Mouse (Mus musculus) monocyte, adult 5-6 weeks (primary cell): ENCODE data around the gene Parp9. TPM values are rescaled to one million over a fixed set of nuclear protein-coding genes. Genes with fewer than 3 reads are reported as not detected.
"Not testable (repeated sequence)": the region's sequence is repeated elsewhere in the genome, so short reads cannot be mapped to it uniquely, and the experiment has no call there.

Source experiments
- ATAC-seq: fragments of 153-309, 156-312 bp; replicated peaks from 2 replicates; pipeline ENCODE4 v1.8.0; 2017; ENCODE audit warnings: mild to moderate bottlenecking; ENCODE audit not compliant: low TSS enrichment, insufficient number of reproducible peaks, severe bottlenecking, poor library complexity, low FRiP score
- total RNA-seq: library from RNA; stranded (forward); fragments of 200-1000, 200-491, 200-594 nt; gene quantifications from 3 replicates; pipeline ENCODE4 v1.2.3, GENCODE M21; 2017

Gene Parp9
- total RNA-seq, 1 experiment from 2014 or later: 79.8 TPM

DNA sequence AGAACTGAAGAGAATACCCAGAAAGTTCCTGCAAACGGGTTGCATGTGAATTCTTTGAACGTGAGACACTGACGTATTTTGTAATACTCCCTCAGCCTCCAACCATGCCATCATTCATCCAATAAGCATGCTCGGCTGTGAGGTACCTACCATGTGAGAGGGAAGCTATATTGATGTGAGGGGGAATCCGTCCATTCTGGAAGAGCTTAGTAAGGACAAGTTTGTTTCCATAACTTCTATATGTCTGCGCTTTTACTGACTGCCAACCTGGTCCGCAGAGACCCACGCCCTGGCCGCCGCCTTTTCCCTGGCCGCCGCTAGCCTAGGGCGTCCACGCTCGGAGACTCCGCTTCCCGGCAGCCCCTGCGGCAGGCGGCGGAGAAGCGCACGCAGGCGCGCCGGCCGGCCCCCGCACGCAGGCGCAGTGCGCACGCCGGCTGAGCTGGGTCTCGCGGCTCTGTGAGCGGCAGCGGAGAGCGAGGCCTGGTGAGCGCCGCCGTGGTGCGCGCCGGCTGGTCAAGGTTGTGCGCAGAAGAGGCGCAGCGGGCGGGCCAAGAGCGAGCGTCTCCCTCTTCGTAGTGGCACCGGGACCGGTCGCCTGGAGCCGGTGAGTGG, 44.7 kb downstream of the Parp9 start:
- peak; percentile 64 for ATAC-seq

- ATAC-seq: peak; percentile 67
Observed at GRCm38 (mm10) chr16:35983517-35984101, 45.3 kb downstream of the Parp9 start.

DNA sequence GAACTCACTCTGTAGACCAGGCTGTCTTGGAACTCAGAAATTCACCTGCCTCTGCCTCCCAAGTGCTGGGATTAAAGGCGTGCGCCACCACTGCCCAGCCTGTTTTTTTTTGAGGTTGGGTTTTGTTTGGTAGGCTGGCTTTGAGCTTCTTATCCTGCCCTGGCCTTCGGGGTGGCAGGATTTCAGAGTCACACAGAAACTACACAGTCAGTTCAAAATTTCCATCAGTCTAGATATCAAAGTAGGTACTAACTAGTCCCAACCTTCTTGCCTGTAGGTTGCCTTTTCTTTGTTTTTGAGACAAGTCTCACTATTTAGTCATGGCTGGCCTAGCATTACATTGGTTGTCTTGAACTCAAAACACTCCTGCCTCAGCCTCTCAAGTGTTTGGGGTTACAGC, 46.2 kb downstream of the Parp9 start:
- ATAC-seq: no peak

DNA sequence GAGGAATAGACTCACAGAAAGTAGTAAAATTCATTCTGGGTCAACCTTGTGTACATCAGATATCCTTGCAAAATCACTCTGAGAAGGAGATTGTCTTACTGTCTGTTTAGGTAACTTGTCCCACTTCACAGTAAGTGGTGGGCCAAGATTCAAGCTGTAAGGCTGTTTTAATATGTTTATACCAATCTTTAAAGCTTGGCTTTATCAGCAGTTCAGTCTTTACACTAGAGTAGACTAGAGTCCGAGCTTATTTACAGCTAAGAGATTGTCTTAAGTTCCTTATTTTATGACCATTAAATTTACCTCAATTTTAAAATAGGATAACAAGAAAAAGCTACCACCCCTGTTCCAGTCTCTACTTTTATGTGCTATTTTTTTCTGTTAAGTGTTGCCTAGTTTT, 49.7 kb downstream of the Parp9 start:
- no peak for ATAC-seq

DNA sequence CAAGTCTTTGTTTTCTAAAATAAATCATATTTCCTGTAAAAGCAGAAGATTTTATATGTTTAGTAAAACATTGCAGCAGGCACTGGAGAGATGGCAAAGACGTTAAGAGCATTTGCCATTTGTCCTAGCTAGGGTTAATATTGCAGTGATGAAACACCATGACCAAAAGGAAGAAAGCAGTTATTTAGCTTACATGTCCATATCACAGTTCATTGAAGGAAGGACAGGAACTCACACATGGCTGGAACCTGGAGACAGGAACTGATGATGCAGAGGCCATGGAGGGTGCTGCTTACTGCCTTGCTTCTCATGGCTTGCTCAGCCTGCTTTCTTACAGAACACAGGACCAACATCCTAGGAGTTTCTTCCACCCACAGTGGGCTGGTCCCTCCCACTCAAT, 54.1 kb downstream of the Parp9 start:
- ATAC-seq: no peak

DNA sequence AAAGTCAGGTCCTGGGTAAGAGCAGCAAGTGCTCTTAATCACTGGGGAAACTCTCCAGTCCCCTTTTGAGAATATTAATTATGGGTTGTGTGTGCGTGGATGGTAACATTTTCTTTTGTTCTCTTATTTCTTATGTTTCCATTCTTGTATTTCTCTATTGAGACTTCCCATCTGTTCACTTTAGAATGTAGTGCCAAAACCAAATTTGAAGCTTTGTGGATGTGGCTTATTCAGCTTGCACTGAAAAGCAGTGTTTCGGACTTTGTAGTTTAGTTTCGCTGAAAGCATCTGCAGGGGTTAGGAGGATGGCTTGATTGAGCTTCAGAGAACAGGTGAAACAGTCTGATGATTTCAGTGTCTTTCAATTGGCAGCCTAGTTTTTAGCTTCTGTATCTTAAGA, 55.0 kb downstream of the Parp9 start:
- no peak for ATAC-seq

DNA sequence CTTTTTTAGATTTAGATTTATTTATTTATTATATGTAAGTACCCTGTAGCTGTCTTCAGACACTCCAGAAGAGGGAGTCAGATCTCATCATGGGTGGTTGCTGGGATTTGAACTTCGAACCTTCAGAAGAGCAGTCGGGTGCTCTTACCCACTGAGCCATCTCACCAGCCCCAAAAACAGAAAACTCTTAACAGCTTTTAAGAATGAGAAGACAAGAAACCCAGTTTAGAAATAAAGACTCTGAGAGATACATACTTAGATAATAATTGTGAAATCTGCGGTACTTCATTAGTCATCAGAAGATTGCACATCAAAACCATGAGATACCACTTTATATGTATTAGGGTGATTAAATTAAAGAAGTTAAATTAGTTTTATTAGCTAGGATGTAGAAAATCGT, 60.6 kb downstream of the Parp9 start:
- not testable (repeated sequence) for ATAC-seq

- no peak for ATAC-seq
Observed at GRCm38 (mm10) chr16:36008396-36008795, 70.1 kb downstream of the Parp9 start.

DNA sequence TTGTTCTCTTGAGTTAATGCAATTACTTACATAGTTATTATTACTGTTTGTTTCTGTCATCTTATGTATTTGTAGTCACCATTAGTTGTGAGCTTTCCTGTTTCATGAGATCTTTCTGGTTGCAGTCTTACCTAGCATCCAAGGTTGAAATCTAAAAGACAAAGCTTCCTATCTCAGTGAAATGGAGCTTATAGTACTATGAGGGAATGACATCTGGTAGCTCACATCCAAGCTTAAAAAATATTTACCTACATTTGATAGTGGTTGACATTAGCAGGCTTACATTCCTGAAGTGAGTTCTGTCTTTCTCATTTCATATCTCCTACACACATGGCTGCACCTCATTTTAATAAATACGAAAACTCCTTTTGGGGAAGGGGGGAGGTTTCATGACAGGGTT, 78.1 kb downstream of the Parp9 start:
- no peak for ATAC-seq

Other genes with a start within 250 kb of the Parp9 start
- gene Dirc2, start 169.1 kb upstream of the Parp9 start, total RNA-seq: 4.1 to 5.7 TPM (median 5.6 TPM) in 3 replicates
- 6.5 to 8.8 TPM (median 8.4 TPM) in 3 replicates for gene Hspbap1, start 168.1 kb upstream of the Parp9 start, total RNA-seq
- gene Parp14, start 66.9 kb upstream of the Parp9 start, total RNA-seq: 41.3 to 81.6 TPM (median 50.3 TPM) in 3 replicates
- gene Dtx3l, start 681 bp downstream of the Parp9 start, total RNA-seq: 29.2 to 67.2 TPM (median 45.3 TPM) in 3 replicates
- gene Kpna1, start 40.3 kb downstream of the Parp9 start, total RNA-seq: 68.3 to 93.7 TPM (median 75.3 TPM) in 3 replicates
- gene Wdr5b, start 102.7 kb downstream of the Parp9 start, total RNA-seq: 10.3 to 16.4 TPM (median 12.5 TPM) in 3 replicates
- gene Fam162a, start 133.1 kb downstream of the Parp9 start, total RNA-seq: 29.4 to 38.9 TPM (median 36.2 TPM) in 3 replicates
- 16.8 to 45.5 TPM (median 24.5 TPM) in 3 replicates for gene Ccdc58, start 133.2 kb downstream of the Parp9 start, total RNA-seq
- not detected in 3 replicates for gene Csta1, start 192.8 kb downstream of the Parp9 start, total RNA-seq
- not detected in 3 replicates for gene Stfa2l1, start 218.3 kb downstream of the Parp9 start, total RNA-seq
- not detected in 3 replicates for gene Gm5483, start 245.7 kb downstream of the Parp9 start, total RNA-seq